Mouse (Mus musculus): Measurements from ENCODE around the gene Vgll3. TPM values are rescaled to one million over a fixed set of nuclear protein-coding genes. Genes with fewer than 3 reads are reported as not detected.
A peak's percentile ranks its signal among the peaks of the same experiment; 100 is the strongest.

Gene Vgll3
- total RNA-seq (2014; rRNA removed) (1.8 and 3.3 TPM in 2 replicates), polyA plus RNA-seq (2015; fragmentation: Nextera tagmentation; extraction: Ambion mirVana) (0.73 and 1.0 TPM in 2 replicates)

DNA sequence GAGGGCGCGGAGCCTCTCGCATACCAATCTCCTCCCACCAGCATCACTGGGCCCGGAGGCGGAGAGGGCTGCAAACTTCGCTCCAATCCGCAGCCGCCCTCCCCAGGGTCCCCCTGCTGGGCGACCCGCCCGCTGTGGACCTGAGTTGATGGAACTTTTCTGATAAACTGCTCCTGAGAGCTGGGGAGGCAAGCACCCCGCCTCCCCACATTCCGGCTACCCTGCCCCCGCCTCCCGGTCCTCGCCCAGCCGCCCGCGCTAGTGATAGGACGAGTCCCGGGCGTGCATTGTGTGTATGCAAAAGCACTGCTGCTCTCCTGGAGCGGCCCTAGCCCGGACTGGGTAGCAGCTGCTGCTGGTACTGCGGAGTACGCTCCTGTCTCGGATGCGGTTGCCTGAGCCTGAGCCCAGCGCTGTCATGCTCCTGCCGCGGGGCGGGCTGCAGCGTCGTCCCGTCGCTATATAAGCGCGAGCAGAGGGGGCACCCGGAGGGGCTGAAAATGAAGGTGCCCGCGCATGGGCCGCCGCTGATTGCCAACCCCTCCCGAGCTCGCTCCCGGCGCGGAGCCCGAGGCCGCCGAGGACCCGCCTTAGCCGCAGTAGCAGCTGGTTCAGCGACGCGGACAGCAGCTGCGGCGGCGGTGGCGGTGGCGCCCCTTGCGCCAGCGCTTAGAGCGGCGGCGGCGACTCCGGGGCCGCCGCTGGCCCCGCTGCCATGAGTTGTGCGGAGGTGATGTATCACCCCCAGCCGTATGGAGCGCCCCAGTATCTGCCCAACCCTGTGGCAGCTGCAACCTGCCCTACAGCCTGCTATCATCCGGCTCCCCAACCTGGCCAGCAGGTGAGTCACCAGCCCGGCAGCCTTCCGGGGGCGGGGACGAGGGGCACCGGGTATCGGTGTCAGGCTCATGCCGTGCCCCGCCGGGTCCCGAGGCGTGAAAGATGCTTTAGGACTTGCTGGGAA, at the start of gene Vgll3:
Gene Vgll3 (plus strand): TSS at position 340 of the 964 bp plus-strand sequence.
- Histone ChIP-seq H3K9me3 (ENCODE audit: low read length) (no peaks in the 10 kb centered on the region), H3K27ac (ENCODE audit: low read depth, low read length) (no peak within 1 kb of the TSS), H3K4me1 (ENCODE audit: insufficient read depth, low read length) (no peaks in the 10 kb centered on the region; the same call in 1 of the 2 replicates), H3K9ac (replicated peaks; ENCODE audit: low read length, poor library complexity, severe bottlenecking) (peak within 1 kb of the TSS; percentile 59), H3K4me3 (ENCODE audit: low read depth, low read length) (peak within 1 kb of the TSS; percentile 70), H3K27me3 (ENCODE audit: insufficient read depth, low read length) (0 out of 2 replicates have a peak, but pooled peaks cover 3% of the 10 kb centered on the region), H3K4me2 (ENCODE audit: low read depth, low read length, poor library complexity, severe bottlenecking) (peak within 1 kb of the TSS; percentile 89), H3K36me3 (ENCODE audit: insufficient read depth, low read length) (no peaks in the 10 kb centered on the region)
- DNase-seq (ENCODE audit: low spot score) (peak; percentile 72), ATAC-seq (ENCODE audit: low FRiP score) (peak; percentile 94)
- TF ChIP-seq CTCF (IDR thresholded peaks at IDR 0.05): peak; percentile 35; the same call in 1 of the 2 replicates
- under 1% methylated on average over 77 of the region's 86 CpGs for WGBS

DNA sequence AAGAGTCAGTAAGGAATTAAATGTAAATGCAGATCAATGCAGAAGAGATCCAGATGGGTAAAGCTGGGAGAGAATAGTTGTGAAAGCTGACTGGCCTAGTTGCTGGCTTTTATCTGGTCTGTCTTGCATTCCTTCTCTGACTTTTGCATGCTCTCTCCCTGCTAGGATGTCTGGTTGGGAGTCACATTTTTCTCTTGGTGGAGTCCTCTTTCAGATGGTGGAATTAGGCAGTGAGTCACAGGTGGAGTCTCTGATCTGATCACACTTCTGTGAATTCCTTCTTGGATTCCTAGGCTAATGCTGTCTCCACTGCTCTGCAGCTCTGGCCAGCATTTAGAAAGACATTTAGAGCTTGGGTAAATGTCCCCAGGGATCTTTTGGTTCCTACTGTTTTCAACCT, 49.1 kb upstream of the Vgll3 start:
- Histone ChIP-seq H3K4me2 (ENCODE audit: low read depth, low read length, poor library complexity, severe bottlenecking) (no peak overlapping the region), H3K27me3 (ENCODE audit: insufficient read depth, low read length) (no peaks in the 10 kb centered on the region), H3K9me3 (ENCODE audit: low read length) (no peaks in the 10 kb centered on the region), H3K4me3 (ENCODE audit: low read depth, low read length) (no peak overlapping the region), H3K4me1 (ENCODE audit: insufficient read depth, low read length) (no peaks in the 10 kb centered on the region), H3K36me3 (ENCODE audit: insufficient read depth, low read length) (no peaks in the 10 kb centered on the region), H3K9ac (replicated peaks; ENCODE audit: low read length, poor library complexity, severe bottlenecking) (no peak overlapping the region), H3K27ac (ENCODE audit: low read depth, low read length) (no peak overlapping the region)
- ATAC-seq (ENCODE audit: low FRiP score) (no peak), DNase-seq (ENCODE audit: low spot score) (no peak)
- TF ChIP-seq CTCF (IDR thresholded peaks at IDR 0.05): no peak

DNA sequence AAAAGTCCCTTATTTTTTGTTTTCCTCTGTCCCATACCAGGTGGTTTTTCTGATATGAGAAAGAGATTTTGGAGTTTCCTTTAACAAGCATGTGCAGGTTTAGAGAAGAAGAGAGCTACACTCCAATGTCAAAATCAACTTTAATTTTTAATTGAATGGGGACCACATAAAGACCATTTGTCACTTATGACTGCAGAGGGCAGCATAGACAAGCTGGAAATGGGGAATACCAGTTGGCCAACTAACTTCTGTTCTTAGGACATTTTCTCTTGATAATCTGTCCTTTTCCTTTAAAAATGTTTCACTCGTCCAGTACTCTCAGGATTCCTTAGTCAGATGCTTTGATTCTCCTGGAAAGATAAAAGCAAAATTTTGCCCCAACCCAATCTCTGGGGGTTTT, 29.1 kb upstream of the Vgll3 start:
- Histone ChIP-seq H3K36me3 (ENCODE audit: insufficient read depth, low read length) (no peaks in the 10 kb centered on the region), H3K9ac (replicated peaks; ENCODE audit: low read length, poor library complexity, severe bottlenecking) (no peak overlapping the region), H3K4me2 (ENCODE audit: low read depth, low read length, poor library complexity, severe bottlenecking) (no peak overlapping the region), H3K4me1 (ENCODE audit: insufficient read depth, low read length) (no peaks in the 10 kb centered on the region), H3K27me3 (ENCODE audit: insufficient read depth, low read length) (no peaks in the 10 kb centered on the region), H3K27ac (ENCODE audit: low read depth, low read length) (no peak overlapping the region), H3K9me3 (ENCODE audit: low read length) (no peaks in the 10 kb centered on the region), H3K4me3 (ENCODE audit: low read depth, low read length) (no peak overlapping the region)
- ATAC-seq (ENCODE audit: low FRiP score) (no peak), DNase-seq (ENCODE audit: low spot score) (peak; percentile 21)
- TF ChIP-seq CTCF (IDR thresholded peaks at IDR 0.05): peak; percentile 50
- whole genome bisulfite sequencing: 41% methylated on average over 1 of the region's 1 CpGs

DNA sequence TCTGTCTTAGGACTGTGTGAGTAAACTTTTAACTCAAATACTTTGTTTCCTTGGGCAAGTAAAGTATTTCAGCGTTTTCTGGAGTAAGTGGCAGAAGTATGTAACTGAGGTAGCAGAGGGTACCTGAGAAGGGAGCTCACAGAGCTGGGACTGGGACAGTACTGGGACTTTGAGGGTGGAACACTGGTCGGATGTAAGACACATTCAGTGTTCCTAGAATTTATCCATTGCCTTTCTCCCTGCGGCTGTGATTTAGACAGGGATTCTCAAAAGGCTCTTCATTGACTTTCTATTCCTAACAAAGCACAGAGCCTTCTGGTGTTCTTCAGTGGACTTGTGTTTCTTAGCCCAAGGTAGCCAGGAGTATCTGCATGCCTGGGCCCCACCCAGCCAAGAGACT, 1.0 kb downstream of the Vgll3 start:
- TF ChIP-seq CTCF (IDR thresholded peaks at IDR 0.05): no peak
- H3K9me3 ChIP-seq (ENCODE audit: low read length): no peaks in the 10 kb centered on the region
- no peak overlapping the region for H3K27ac ChIP-seq (ENCODE audit: low read depth, low read length)
- no peaks in the 10 kb centered on the region; the same call in 1 of the 2 replicates for H3K4me1 ChIP-seq (ENCODE audit: insufficient read depth, low read length)
- 0 out of 2 replicates have a peak, but pooled peaks cover 3% of the 10 kb centered on the region for H3K27me3 ChIP-seq (ENCODE audit: insufficient read depth, low read length)
- peak overlapping the region; percentile 89 for H3K4me2 ChIP-seq (ENCODE audit: low read depth, low read length, poor library complexity, severe bottlenecking)
- DNase-seq (ENCODE audit: low spot score): no peak
- no peaks in the 10 kb centered on the region for H3K36me3 ChIP-seq (ENCODE audit: insufficient read depth, low read length)
- WGBS: 20% methylated on average over 3 of the region's 3 CpGs
- H3K4me3 ChIP-seq (ENCODE audit: low read depth, low read length): peak overlapping the region; percentile 70
- H3K9ac ChIP-seq (replicated peaks; ENCODE audit: low read length, poor library complexity, severe bottlenecking): no peak overlapping the region
- ATAC-seq (ENCODE audit: low FRiP score): no peak

DNA sequence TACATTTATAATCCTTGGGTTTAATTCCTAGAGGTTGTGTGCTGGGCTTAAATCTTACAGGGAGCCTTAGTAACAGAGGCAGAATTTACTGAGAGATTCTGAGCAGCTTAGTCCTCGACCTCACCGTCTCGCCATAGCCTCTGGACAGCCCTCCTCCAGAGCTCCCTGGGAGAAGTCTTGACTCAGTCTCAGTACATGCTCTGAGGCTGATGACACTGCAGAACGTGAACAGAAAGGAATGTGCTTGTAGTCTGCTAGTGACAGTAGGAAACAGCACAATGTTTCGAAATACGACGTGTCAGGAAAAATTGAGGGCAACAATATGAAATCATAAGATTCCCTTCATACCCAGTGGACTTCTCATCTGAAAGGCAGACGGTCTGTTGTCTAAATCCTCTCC, 3.7 kb downstream of the Vgll3 start:
- Histone ChIP-seq H3K27ac (ENCODE audit: low read depth, low read length) (no peak overlapping the region), H3K4me3 (ENCODE audit: low read depth, low read length) (no peak overlapping the region), H3K4me2 (ENCODE audit: low read depth, low read length, poor library complexity, severe bottlenecking) (no peak overlapping the region), H3K9me3 (ENCODE audit: low read length) (no peaks in the 10 kb centered on the region), H3K9ac (replicated peaks; ENCODE audit: low read length, poor library complexity, severe bottlenecking) (no peak overlapping the region), H3K4me1 (ENCODE audit: insufficient read depth, low read length) (no peaks in the 10 kb centered on the region; the same call in 1 of the 2 replicates), H3K27me3 (ENCODE audit: insufficient read depth, low read length) (0 out of 2 replicates have a peak, but pooled peaks cover 3% of the 10 kb centered on the region), H3K36me3 (ENCODE audit: insufficient read depth, low read length) (no peaks in the 10 kb centered on the region)
- DNase-seq (ENCODE audit: low spot score): no peak
- no peak for TF ChIP-seq CTCF (IDR thresholded peaks at IDR 0.05)
- no peak for ATAC-seq (ENCODE audit: low FRiP score)
- WGBS: 68% methylated on average over 8 of the region's 8 CpGs

DNA sequence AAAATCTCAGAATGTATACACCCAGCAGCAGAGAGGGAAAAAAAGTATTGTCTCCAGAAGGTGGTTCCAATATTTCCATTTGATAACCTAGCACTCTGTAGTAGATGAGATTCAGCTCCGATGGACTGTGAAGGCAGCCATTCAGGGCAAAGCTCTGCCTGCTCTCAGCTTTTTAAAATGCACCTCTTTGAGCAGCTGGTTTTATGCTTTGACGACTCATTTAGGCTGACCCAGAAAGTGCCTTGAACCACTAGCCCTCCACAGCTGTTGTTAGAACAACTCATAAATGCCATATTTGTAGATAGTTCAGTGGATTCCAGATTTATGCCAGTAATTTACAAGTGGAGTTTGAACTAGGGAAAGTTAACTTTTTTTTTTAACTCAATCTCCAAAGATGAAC, 5.7 kb downstream of the Vgll3 start:
- Histone ChIP-seq H3K4me2 (ENCODE audit: low read depth, low read length, poor library complexity, severe bottlenecking) (no peak overlapping the region), H3K4me3 (ENCODE audit: low read depth, low read length) (no peak overlapping the region), H3K27me3 (ENCODE audit: insufficient read depth, low read length) (no peaks in the 10 kb centered on the region), H3K36me3 (ENCODE audit: insufficient read depth, low read length) (no peaks in the 10 kb centered on the region), H3K9ac (replicated peaks; ENCODE audit: low read length, poor library complexity, severe bottlenecking) (no peak overlapping the region), H3K27ac (ENCODE audit: low read depth, low read length) (no peak overlapping the region), H3K4me1 (ENCODE audit: insufficient read depth, low read length) (no peaks in the 10 kb centered on the region), H3K9me3 (ENCODE audit: low read length) (no peaks in the 10 kb centered on the region)
- TF ChIP-seq CTCF (IDR thresholded peaks at IDR 0.05): no peak
- ATAC-seq (ENCODE audit: low FRiP score) (no peak), DNase-seq (ENCODE audit: low spot score) (no peak)
- WGBS: 33% methylated on average over 2 of the region's 2 CpGs

Measured in midbrain, postnatal 0 days (tissue).